Comparison of ENCODE assay signal across 8 mouse cellular contexts in genomic region chr3:142394000-142394411, GRCm38 (mm10). TPM values are rescaled to one million over a fixed set of nuclear protein-coding genes. Genes with fewer than 3 reads are reported as not detected.
A peak's percentile ranks its signal among the peaks of the same experiment; 100 is the strongest.
DNase-seq lines count a peak whose midpoint lies in the region; ATAC-seq and TF ChIP-seq lines count a peak whose summit lies in the region.

No protein-coding gene starts in this region.

- peaks cover 5% of the 10 kb centered on the region for H3K4me1 ChIP-seq in bone marrow macrophage, adult 2 months (ENCODE audit: control insufficient read depth, insufficient read depth, low read length)
- peaks cover 3% of the 10 kb centered on the region; the same call in 1 of the 2 replicates for H3K4me1 ChIP-seq in forebrain, embryonic 14.5 days (ENCODE audit: control insufficient read depth, insufficient read depth, low read length)
- H3K4me1 ChIP-seq in intestine, embryonic 15.5 days (replicated peaks): no peaks in the 10 kb centered on the region
- H3K4me1 ChIP-seq in liver, embryonic 16.5 days (ENCODE audit: control insufficient read depth, low read depth, low read length): peaks cover 9% of the 10 kb centered on the region
- H3K4me1 ChIP-seq in neural tube, embryonic 14.5 days (ENCODE audit: control insufficient read depth, insufficient read depth, low read length): no peaks in the 10 kb centered on the region
- H3K4me1 ChIP-seq in thymus, adult 2 months (replicated peaks; ENCODE audit: control insufficient read depth, insufficient read depth, low read length): peaks cover 5% of the 10 kb centered on the region

- WGBS in forebrain, embryonic 14.5 days: 62% methylated on average over 9 of the region's 9 CpGs
- WGBS in intestine, embryonic 15.5 days: 27% methylated on average over 9 of the region's 9 CpGs
- WGBS in liver, embryonic 16.5 days (ENCODE audit: insufficient replicate concordance): 10% methylated on average over 9 of the region's 9 CpGs
- WGBS in neural tube, embryonic 14.5 days: 57% methylated on average over 9 of the region's 9 CpGs
- WGBS in thymus, adult 2 months: 38% methylated on average over 9 of the region's 9 CpGs

- no peaks in the 10 kb centered on the region for H3K9me3 ChIP-seq in forebrain, embryonic 14.5 days (replicated peaks; ENCODE audit: control insufficient read depth, low read length)
- no peaks in the 10 kb centered on the region for H3K9me3 ChIP-seq in intestine, embryonic 15.5 days
- H3K9me3 ChIP-seq in liver, embryonic 16.5 days (replicated peaks; ENCODE audit: control insufficient read depth, low read length): no peaks in the 10 kb centered on the region
- H3K9me3 ChIP-seq in neural tube, embryonic 14.5 days (ENCODE audit: control insufficient read depth, low read length): no peaks in the 10 kb centered on the region

- no peak for DNase-seq in forebrain, embryonic 14.5 days (ENCODE audit: low spot score)
- DNase-seq in thymus, adult 2 months: no peak

- H3K4me3 ChIP-seq in bone marrow macrophage, adult 2 months (ENCODE audit: insufficient read depth, low read length): peak overlapping the region; percentile 91
- H3K4me3 ChIP-seq in forebrain, embryonic 14.5 days (ENCODE audit: low read depth, low read length): peak overlapping the region; percentile 77
- peak overlapping the region; percentile 62 for H3K4me3 ChIP-seq in intestine, embryonic 15.5 days (replicated peaks)
- H3K4me3 ChIP-seq in liver, embryonic 16.5 days (ENCODE audit: low read depth, low read length): peak overlapping the region; percentile 80
- peak overlapping the region; percentile 76; the same call in 1 of the 2 replicates for H3K4me3 ChIP-seq in neural tube, embryonic 14.5 days (ENCODE audit: low read depth, low read length)
- no peak overlapping the region for H3K4me3 ChIP-seq in thymus, adult 2 months (ENCODE audit: control insufficient read depth, insufficient read depth, low read length)

- TF ChIP-seq CTCF in bone marrow macrophage, adult 2 months (IDR thresholded peaks at IDR 0.05; ENCODE audit: low read depth, low read length): no peak
- TF ChIP-seq CTCF in thymus, adult 2 months (IDR thresholded peaks at IDR 0.05; ENCODE audit: borderline replicate concordance, control insufficient read depth, extremely low read depth, insufficient read depth, low read length, poor library complexity): no peak

- H3K9ac ChIP-seq in forebrain, embryonic 14.5 days (ENCODE audit: low read length): no peak overlapping the region
- no peak overlapping the region for H3K9ac ChIP-seq in intestine, embryonic 15.5 days
- H3K9ac ChIP-seq in liver, embryonic 16.5 days (ENCODE audit: low read depth, low read length): no peak overlapping the region; the same call in 1 of the 2 replicates
- no peak overlapping the region for H3K9ac ChIP-seq in neural tube, embryonic 14.5 days (replicated peaks; ENCODE audit: low read depth, low read length)

- H3K27ac ChIP-seq in bone marrow macrophage, adult 2 months (ENCODE audit: insufficient read depth, low read depth, low read length): peak overlapping the region; percentile 86
- no peak overlapping the region for H3K27ac ChIP-seq in forebrain, embryonic 14.5 days (ENCODE audit: low read depth, low read length)
- H3K27ac ChIP-seq in intestine, embryonic 15.5 days: peak overlapping the region; percentile 86; the same call in 1 of the 2 replicates
- H3K27ac ChIP-seq in liver, embryonic 16.5 days (ENCODE audit: low read length): peak overlapping the region; percentile 88; the same call in 1 of the 2 replicates
- no peak overlapping the region for H3K27ac ChIP-seq in neural tube, embryonic 14.5 days (ENCODE audit: low read depth, low read length)
- H3K27ac ChIP-seq in thymus, adult 2 months (ENCODE audit: control insufficient read depth, insufficient read depth, low read length): no peak overlapping the region

- H3K36me3 ChIP-seq in forebrain, embryonic 14.5 days (ENCODE audit: control insufficient read depth, insufficient read depth, low read length): no peaks in the 10 kb centered on the region
- H3K36me3 ChIP-seq in intestine, embryonic 15.5 days: no peaks in the 10 kb centered on the region
- H3K36me3 ChIP-seq in liver, embryonic 16.5 days (ENCODE audit: control insufficient read depth, insufficient read depth): no peaks in the 10 kb centered on the region
- no peaks in the 10 kb centered on the region for H3K36me3 ChIP-seq in neural tube, embryonic 14.5 days (ENCODE audit: control insufficient read depth, insufficient read depth, low read length)
- no peaks in the 10 kb centered on the region for H3K36me3 ChIP-seq in thymus, adult 2 months (ENCODE audit: control insufficient read depth, insufficient read depth, low read length)

- no peak for TF ChIP-seq POLR2A in bone marrow macrophage, adult 2 months (IDR thresholded peaks at IDR 0.05; ENCODE audit: borderline replicate concordance, low read depth, low read length)
- no peak for TF ChIP-seq POLR2A in thymus, adult 2 months (IDR thresholded peaks at IDR 0.05; ENCODE audit: control insufficient read depth, extremely low read depth, insufficient read depth, low read length, poor library complexity)

- no peak for ATAC-seq in forebrain, embryonic 14.5 days
- ATAC-seq in intestine, embryonic 15.5 days: no peak
- ATAC-seq in liver, embryonic 16.5 days (ENCODE audit: low read depth): no peak
- no peak for ATAC-seq in neural tube, embryonic 14.5 days (ENCODE audit: low read depth)
- ATAC-seq in frontal cortex, adult (ENCODE audit: low TSS enrichment): no peak
- no peak for ATAC-seq in CD4-positive, CD25-positive, alpha-beta regulatory T cell, adult 4 months

- no peaks in the 10 kb centered on the region for H3K27me3 ChIP-seq in forebrain, embryonic 14.5 days (replicated peaks; ENCODE audit: control insufficient read depth, insufficient read depth, low read length)
- H3K27me3 ChIP-seq in intestine, embryonic 15.5 days (replicated peaks): no peaks in the 10 kb centered on the region
- H3K27me3 ChIP-seq in liver, embryonic 16.5 days (ENCODE audit: control insufficient read depth, insufficient read depth, low read depth, low read length): no peaks in the 10 kb centered on the region
- H3K27me3 ChIP-seq in neural tube, embryonic 14.5 days (ENCODE audit: control insufficient read depth, insufficient read depth, low read length): no peaks in the 10 kb centered on the region
- H3K27me3 ChIP-seq in thymus, adult 2 months (ENCODE audit: control insufficient read depth, insufficient read depth, low read length): no peaks in the 10 kb centered on the region

- peak overlapping the region; percentile 88 for H3K4me2 ChIP-seq in forebrain, embryonic 14.5 days (ENCODE audit: low read length)
- H3K4me2 ChIP-seq in intestine, embryonic 15.5 days (replicated peaks): peak overlapping the region; percentile 77
- peak overlapping the region; percentile 90 for H3K4me2 ChIP-seq in liver, embryonic 16.5 days (ENCODE audit: low read depth, low read length)
- peak overlapping the region; percentile 81; the same call in 1 of the 2 replicates for H3K4me2 ChIP-seq in neural tube, embryonic 14.5 days (ENCODE audit: low read depth, low read length)

RNA-seq across cellular contexts. Expression of gene Pdlim5, which starts 1.5 kb away (rescaled TPM):
- 60.9 and 64.9 TPM in 2 replicates for polyA plus RNA-seq in bone marrow macrophage, adult 2 months (2012; ENCODE audit: insufficient read depth, insufficient read length, missing spikeins)
- 13.3 and 14.3 TPM in 2 replicates for polyA plus RNA-seq in forebrain, embryonic 14.5 days (2014; fragmentation: Nextera tagmentation; extraction: Ambion mirVana)
- 28.8 and 29.0 TPM in 2 replicates for polyA plus RNA-seq in intestine, embryonic 15.5 days (2015; fragmentation: Nextera tagmentation; extraction: Ambion mirVana)
- 13.3 and 14.7 TPM in 2 replicates for polyA plus RNA-seq in liver, embryonic 16.5 days (2015; fragmentation: Nextera tagmentation; extraction: Ambion mirVana)
- 16.8 and 19.8 TPM in 2 replicates for polyA plus RNA-seq in neural tube, embryonic 14.5 days (2014; fragmentation: Nextera tagmentation; extraction: Ambion mirVana)
- polyA plus RNA-seq in thymus, adult 2 months (2012; rRNA removed): 48.7 and 56.5 TPM in 2 replicates
- polyA plus RNA-seq in CD4-positive, CD25-positive, alpha-beta regulatory T cell, adult 4 months (2017; shearing (Covaris generic)): 10 to 100 TPM; 21.1 to 24.0 TPM

Comparison
In these comparisons a context has a peak if more than half of its experiments do, and no peak if none do; other contexts are left out.
1. H3K27ac ChIP-seq: peak in bone marrow macrophage, adult 2 months (single experiment), intestine, embryonic 15.5 days (single experiment) and liver, embryonic 16.5 days (single experiment); none in forebrain, embryonic 14.5 days (single experiment), neural tube, embryonic 14.5 days (single experiment) and thymus, adult 2 months (single experiment).
2. Peak in every context shown above with its lines, with median percentiles within 50 percentile points of each other: H3K4me2 ChIP-seq.